Mouse (Mus musculus): ENCODE measurements around the gene Nectin1.

DNA sequence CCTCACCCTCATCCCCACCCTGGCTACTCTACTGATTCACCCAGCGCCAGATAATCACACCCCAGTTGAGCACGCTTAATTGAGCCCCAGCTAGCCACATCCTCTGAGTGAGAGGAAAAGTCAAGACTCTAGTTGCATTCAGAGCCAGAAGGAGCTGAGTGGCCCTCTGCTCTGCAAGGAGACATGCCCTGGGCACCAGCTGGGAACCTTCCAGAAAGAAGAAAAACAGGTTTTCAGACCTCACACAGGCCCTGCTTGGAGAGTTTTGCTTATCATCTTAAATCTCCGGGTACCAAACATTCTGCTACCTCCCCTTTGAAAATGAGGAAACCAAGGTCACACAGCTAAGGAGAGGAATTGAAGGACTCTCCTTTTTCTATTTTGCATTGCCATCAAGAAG lies 30.4 kb upstream of the Nectin1 start:
- no peak for TF ChIP-seq POLR2A (IDR thresholded peaks at IDR 0.05; ENCODE audit: extremely low read depth, insufficient read depth, low read length)
- no peak for TF ChIP-seq CTCF (IDR thresholded peaks at IDR 0.05; ENCODE audit: low read depth, low read length)

All from liver, adult 2 months (tissue).